Mouse (Mus musculus) kidney, postnatal 0 days (tissue): ENCODE measurements around the gene Kdsr. TPM values are rescaled to one million over a fixed set of nuclear protein-coding genes. Genes with fewer than 3 reads are reported as not detected.
A peak's percentile ranks its signal among the peaks of the same experiment; 100 is the strongest.

Experiments used
- ATAC-seq: fragments of 200-750 bp; cut with Nextera tagmentation; replicated peaks from 2 replicates; pipeline ENCODE4 v1.8.0; 2017; ENCODE audit warnings: low read depth, moderate number of reproducible peaks, moderate TSS enrichment, moderate library complexity; ENCODE audit not compliant: low FRiP score
- DNase-seq: peaks from one replicate; pipeline ENCODE4 v3.0.0-alpha.2; 2016; ENCODE audit warnings: low spot score
- H3K27ac ChIP-seq: fragments of 300-500 bp; sonication (generic); 2 replicates; pipeline ENCODE4 v1.5.1; 2014; ENCODE audit warnings: mild to moderate bottlenecking
- H3K27me3 ChIP-seq: fragments of 300-500 bp; sonication (generic); 2 replicates; pipeline ENCODE4 v1.6.1; 2014; ENCODE audit warnings: low read length, mixed read lengths; ENCODE audit not compliant: insufficient read depth
- H3K36me3 ChIP-seq: fragments of 300-500 bp; sonication (generic); 2 replicates; pipeline ENCODE4 v1.6.1; 2014; ENCODE audit warnings: low read length, mixed read lengths; ENCODE audit not compliant: insufficient read depth
- H3K4me1 ChIP-seq: fragments of 300-500 bp; sonication (generic); replicated peaks from 2 replicates; pipeline ENCODE4 v1.6.1; 2014; ENCODE audit warnings: antibody characterized with exemption, low read length, mixed read lengths; ENCODE audit not compliant: insufficient read depth
- H3K4me2 ChIP-seq: fragments of 300-500 bp; sonication (generic); 2 replicates; pipeline ENCODE4 v1.6.1; 2014; ENCODE audit warnings: mild to moderate bottlenecking, low read length, moderate library complexity, mixed read lengths
- H3K4me3 ChIP-seq: fragments of 300-500 bp; sonication (generic); replicated peaks from 2 replicates; pipeline ENCODE4 v1.5.1; 2014; ENCODE audit warnings: low read depth, low read length
- H3K9ac ChIP-seq: fragments of 300-500 bp; sonication (generic); 2 replicates; pipeline ENCODE4 v1.6.1; 2014; ENCODE audit warnings: low read depth, low read length
- H3K9me3 ChIP-seq: fragments of 300-500 bp; sonication (generic); replicated peaks from 2 replicates; pipeline ENCODE4 v1.6.1; 2016; ENCODE audit warnings: low read length, inconsistent platforms, mixed read lengths
- CTCF ChIP-seq: IDR thresholded peaks from 2 replicates; pipeline ENCODE4 v1.5.1; 2016; ENCODE audit warnings: antibody characterized with exemption, low read depth, mild to moderate bottlenecking, moderate library complexity
- WGBS: fragments of 180-500 bp; shearing (Covaris S2); extraction: QIAGEN DNeasy Blood & Tissue Kit; methylation state at CpG from one replicate; pipeline ENCODE4 v1.1.7; 2014; 5-methylcytosine and 5-hydroxymethylcytosine counted together
- polyA plus RNA-seq: library from polyadenylated mRNA; unstranded; fragments of >200 nt; fragmentation: Nextera tagmentation; extraction: Ambion mirVana; gene quantifications from 2 replicates; pipeline ENCODE4 v1.2.1, GENCODE M21; 2015

Kdsr gene
- polyA plus RNA-seq, 1 experiment from 2014 or later = 13.1 TPM

DNA sequence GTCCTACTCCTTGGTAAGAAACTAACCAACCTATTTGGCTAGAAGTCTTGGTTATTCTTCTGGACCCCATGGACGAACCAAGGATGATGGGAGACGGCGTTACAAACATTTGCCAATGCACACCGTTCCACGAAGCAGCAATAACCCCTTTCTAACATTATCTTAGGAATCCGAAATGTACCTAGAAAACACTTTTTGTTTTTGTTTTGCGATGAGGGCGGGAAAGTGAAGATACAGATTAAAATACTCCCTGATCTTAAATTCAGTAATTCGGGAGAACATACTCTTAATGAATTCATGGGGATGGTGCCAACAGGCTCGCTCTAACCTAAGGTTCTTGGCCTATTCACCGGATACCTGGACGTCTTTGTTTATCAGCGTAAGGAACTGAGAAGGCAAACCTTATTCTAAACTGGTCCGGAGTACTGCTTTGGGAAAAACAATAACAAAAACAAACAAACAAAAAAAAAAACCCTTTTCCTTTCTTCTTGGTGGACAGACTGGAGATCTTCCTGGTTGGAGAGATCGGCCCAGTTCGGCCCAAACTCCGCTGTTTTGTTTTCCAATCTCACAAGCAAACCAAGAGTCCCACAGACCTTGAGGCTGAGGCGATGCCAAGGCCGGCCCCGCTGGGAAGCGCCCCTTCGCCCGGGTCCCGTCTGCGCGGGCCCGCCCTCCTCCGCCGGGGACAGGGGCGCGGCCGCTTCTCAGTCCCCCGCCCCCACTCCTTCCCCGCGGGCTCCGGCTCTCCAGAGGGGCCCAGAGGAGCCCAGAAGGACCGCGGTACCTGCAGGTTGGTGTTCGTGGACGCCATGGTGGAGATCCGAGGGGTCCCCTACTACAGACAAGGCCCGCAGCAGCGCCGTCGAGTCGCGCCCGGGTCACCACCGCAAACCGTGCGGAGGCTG is 36.4 kb upstream of the Kdsr start:
- TF ChIP-seq CTCF = no peak
- peak; percentile 64 for DNase-seq
- peak; percentile 91 for ATAC-seq
- 1% methylated on average over 51 of the region's 51 CpGs for WGBS
- peak overlapping the region; percentile 98 for H3K9ac ChIP-seq
- H3K4me1 ChIP-seq = 0 out of 2 replicates have a peak, but pooled peaks cover 5% of the 10 kb centered on the region
- H3K4me3 ChIP-seq = peak overlapping the region; percentile 99
- H3K27me3 ChIP-seq = no peaks in the 10 kb centered on the region
- peak overlapping the region; percentile 99 for H3K27ac ChIP-seq
- no peaks in the 10 kb centered on the region for H3K36me3 ChIP-seq
- H3K4me2 ChIP-seq = peak overlapping the region; percentile 69
- H3K9me3 ChIP-seq = no peaks in the 10 kb centered on the region

DNA sequence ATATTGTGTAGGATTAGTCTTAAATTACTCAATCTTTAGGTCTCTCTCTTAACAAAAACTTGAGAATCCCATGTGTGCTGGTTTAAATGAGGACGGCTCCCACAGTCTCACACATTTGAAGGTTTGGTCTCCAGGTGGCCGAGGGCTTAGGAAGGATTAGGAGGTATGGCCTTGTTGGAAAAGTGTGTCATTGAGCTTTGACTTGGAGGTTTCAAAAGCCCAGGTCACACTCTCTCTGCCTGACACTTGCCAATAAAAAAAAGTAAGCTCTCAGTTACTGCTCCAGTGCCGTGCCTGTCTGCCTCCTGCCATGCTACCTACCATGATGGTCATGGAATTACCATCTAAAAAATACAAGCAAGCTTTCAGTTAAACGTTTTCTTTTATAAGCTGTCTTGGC is 15.4 kb upstream of the Kdsr start:
- Histone ChIP-seq H3K4me2 (no peak overlapping the region), H3K4me3 (no peak overlapping the region), H3K27ac (no peak overlapping the region), H3K36me3 (peaks cover 50% of the 10 kb centered on the region), H3K27me3 (no peaks in the 10 kb centered on the region), H3K9me3 (no peaks in the 10 kb centered on the region), H3K4me1 (no peaks in the 10 kb centered on the region), H3K9ac (no peak overlapping the region)
- WGBS = 82% methylated on average over 4 of the region's 4 CpGs
- DNase-seq (no peak), ATAC-seq (no peak)
- no peak for TF ChIP-seq CTCF

DNA sequence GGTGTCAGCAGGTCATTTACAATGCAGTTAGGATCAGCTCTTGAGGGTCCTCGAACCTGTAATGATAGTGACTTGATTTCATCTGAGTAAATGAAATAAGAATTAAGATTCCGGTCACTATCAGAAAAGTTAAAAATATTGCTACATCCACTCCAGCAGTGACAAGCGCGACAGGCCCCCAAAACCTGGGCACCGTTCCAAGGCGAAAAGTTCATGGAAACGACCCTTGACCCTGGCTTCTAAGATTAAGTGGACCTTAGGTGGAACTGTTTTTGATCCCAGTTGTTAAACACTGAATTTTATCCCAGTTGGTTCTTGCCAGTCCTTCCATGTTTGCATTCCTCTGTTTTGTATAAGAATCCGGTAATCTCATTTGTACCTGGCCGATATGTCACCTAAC is 14.6 kb upstream of the Kdsr start:
- Histone ChIP-seq H3K4me2 (no peak overlapping the region), H3K9ac (no peak overlapping the region), H3K27me3 (no peaks in the 10 kb centered on the region), H3K4me3 (no peak overlapping the region), H3K4me1 (no peaks in the 10 kb centered on the region), H3K27ac (no peak overlapping the region), H3K36me3 (peaks cover 48% of the 10 kb centered on the region), H3K9me3 (no peaks in the 10 kb centered on the region)
- WGBS = 80% methylated on average over 9 of the region's 9 CpGs
- TF ChIP-seq CTCF = no peak
- ATAC-seq (no peak), DNase-seq (no peak)

DNA sequence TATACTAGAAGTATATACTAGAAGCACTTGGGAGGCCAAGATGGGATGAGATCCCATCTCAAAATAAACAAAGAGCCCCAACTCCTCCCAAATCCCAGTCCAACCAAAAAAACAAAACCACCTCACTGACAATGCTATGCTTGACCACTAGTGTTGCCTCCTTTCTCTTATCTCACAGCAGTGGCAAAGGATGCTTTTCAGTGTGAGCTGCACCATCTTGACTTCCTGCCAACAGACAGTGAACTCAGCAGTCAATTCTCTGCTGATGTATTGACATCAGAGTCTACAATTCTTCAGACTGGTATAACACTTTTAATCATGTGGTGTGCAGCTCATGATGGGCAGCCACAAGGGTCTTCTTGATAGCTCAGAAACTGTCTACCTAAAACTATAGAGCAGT is 9.2 kb upstream of the Kdsr start:
- Histone ChIP-seq H3K4me1 (no peaks in the 10 kb centered on the region), H3K4me3 (no peak overlapping the region), H3K4me2 (no peak overlapping the region), H3K9me3 (no peaks in the 10 kb centered on the region), H3K27me3 (no peaks in the 10 kb centered on the region), H3K9ac (no peak overlapping the region), H3K36me3 (peaks cover 37% of the 10 kb centered on the region), H3K27ac (no peak overlapping the region)
- no peak for DNase-seq
- no peak for TF ChIP-seq CTCF
- ATAC-seq = no peak

DNA sequence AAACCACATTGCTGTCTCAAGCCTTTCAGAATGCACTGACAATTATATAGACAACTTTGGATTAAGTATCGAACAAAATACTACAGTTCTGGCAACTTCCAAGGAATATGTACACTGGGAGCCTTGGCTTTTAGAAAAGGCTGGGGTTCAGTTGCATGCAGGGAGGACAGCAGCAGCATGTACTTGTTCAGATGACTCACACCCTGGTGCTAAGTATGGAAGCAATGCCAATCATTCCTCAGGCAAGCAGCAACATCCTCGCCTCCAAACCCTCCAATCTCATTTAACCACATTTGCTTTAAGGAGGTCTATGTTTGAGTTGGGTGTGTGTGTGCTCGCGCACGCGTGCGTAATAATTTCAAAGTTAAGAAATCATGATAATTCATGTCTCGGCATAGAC is 6.2 kb upstream of the Kdsr start:
- Histone ChIP-seq H3K4me2 (no peak overlapping the region), H3K4me3 (no peak overlapping the region), H3K9ac (no peak overlapping the region), H3K9me3 (no peaks in the 10 kb centered on the region), H3K27ac (no peak overlapping the region), H3K36me3 (peaks cover 23% of the 10 kb centered on the region), H3K27me3 (no peaks in the 10 kb centered on the region), H3K4me1 (no peaks in the 10 kb centered on the region)
- ATAC-seq (no peak), DNase-seq (no peak)
- 96% methylated on average over 8 of the region's 8 CpGs for WGBS
- TF ChIP-seq CTCF = no peak

DNA sequence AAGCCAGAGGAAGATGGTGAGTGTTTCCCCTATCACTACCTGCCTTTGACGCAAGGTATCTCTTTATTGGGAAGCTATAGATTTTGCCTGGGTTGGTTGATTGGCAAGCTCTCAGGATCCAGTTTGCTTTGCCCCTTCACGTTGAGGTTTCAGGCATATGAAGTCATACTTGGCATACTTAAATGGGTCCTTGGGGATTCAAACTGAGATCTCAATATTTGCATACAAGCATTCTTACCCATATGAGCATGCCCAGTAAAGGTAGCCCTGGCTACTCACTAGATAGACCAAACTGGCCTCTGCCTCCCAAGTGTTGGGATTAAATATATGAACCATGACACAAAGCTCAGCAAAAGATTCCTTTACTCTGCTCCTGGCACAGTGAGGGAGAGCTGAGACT is 5.3 kb upstream of the Kdsr start:
- Histone ChIP-seq H3K9me3 (no peaks in the 10 kb centered on the region), H3K4me3 (no peak overlapping the region), H3K36me3 (peaks cover 16% of the 10 kb centered on the region; the same call in 1 of the 2 replicates), H3K9ac (no peak overlapping the region), H3K27me3 (no peaks in the 10 kb centered on the region), H3K4me2 (no peak overlapping the region), H3K4me1 (no peaks in the 10 kb centered on the region), H3K27ac (no peak overlapping the region)
- no peak for TF ChIP-seq CTCF
- 91% methylated on average over 2 of the region's 2 CpGs for WGBS
- no peak for ATAC-seq
- no peak for DNase-seq

DNA sequence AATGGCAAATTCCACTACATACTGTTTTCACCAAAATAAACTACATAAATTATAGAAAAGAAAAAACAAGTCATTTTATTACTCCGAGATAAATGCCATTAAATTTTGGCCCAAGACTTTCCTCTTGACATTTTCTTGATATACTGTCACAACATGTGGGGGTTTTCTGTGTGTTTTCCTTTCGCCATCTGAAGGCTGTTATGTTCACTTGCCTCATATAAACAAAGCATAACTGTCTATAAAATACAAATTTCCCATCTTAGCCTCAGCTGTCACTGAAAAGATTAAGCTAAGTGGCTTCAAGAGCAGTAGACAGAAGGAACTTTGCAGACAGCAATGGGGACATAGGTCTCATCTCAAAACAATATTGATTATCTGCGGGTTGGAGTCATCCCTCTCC is 4.8 kb upstream of the Kdsr start:
- Histone ChIP-seq H3K9me3 (no peaks in the 10 kb centered on the region), H3K4me3 (no peak overlapping the region), H3K9ac (no peak overlapping the region), H3K27me3 (no peaks in the 10 kb centered on the region), H3K4me2 (no peak overlapping the region), H3K36me3 (peaks cover 15% of the 10 kb centered on the region; the same call in 1 of the 2 replicates), H3K27ac (no peak overlapping the region), H3K4me1 (no peaks in the 10 kb centered on the region)
- 69% methylated on average over 3 of the region's 3 CpGs for WGBS
- ATAC-seq = no peak
- peak; percentile 70 for DNase-seq
- TF ChIP-seq CTCF = no peak
